20 mouse cellular contexts compared by ENCODE assay signal in genomic region chr4:44917907-44918306, GRCm38 (mm10).
DNase-seq lines count a peak whose midpoint lies in the region; ATAC-seq and TF ChIP-seq lines count a peak whose summit lies in the region.
"Had no signal": no experiment of that assay in that cellular context is flagged by ENCODE, and none has a peak within 500 bp of the region (broad histone marks: within the 10 kb centered on the region; RNA-seq: fewer than 3 reads in every experiment).

No protein-coding gene starts in this region.

- no peaks in the 10 kb centered on the region for H3K36me3 ChIP-seq in midbrain, embryonic 11.5 days (ENCODE audit: control insufficient read depth, insufficient read depth, low read length)
- H3K36me3 ChIP-seq in midbrain, embryonic 10.5 days, result peaks cover 13% of the 10 kb centered on the region
- H3K36me3 ChIP-seq in liver, embryonic 13.5 days, result peaks cover 4% of the 10 kb centered on the region; the same call in 1 of the 2 replicates
- no peaks in the 10 kb centered on the region for H3K36me3 ChIP-seq in midbrain, embryonic 15.5 days (replicated peaks)
- no peaks in the 10 kb centered on the region for H3K36me3 ChIP-seq in kidney, embryonic 15.5 days
- H3K36me3 ChIP-seq in kidney, embryonic 14.5 days (ENCODE audit: control insufficient read depth, insufficient read depth, low read length), result no peaks in the 10 kb centered on the region
- H3K36me3 ChIP-seq: embryonic facial prominence, embryonic 12.5 days had no signal

- H3K4me2 ChIP-seq in midbrain, embryonic 11.5 days, result no peak overlapping the region
- H3K4me2 ChIP-seq in liver, embryonic 13.5 days, result no peak overlapping the region
- H3K4me2 ChIP-seq in midbrain, embryonic 15.5 days, result peak overlapping the region; percentile 27
- H3K4me2 ChIP-seq in kidney, embryonic 15.5 days, result no peak overlapping the region
- H3K4me2 ChIP-seq in kidney, embryonic 14.5 days (replicated peaks; ENCODE audit: low read depth, low read length), result no peak overlapping the region
- H3K4me2 ChIP-seq: embryonic facial prominence, embryonic 12.5 days; heart, embryonic 13.5 days; hindbrain, embryonic 15.5 days; limb, embryonic 13.5 days; stomach, embryonic 15.5 days had no signal

- no peak overlapping the region; the same call in 1 of the 2 replicates for H3K27ac ChIP-seq in midbrain, embryonic 11.5 days (ENCODE audit: low read depth, low read length)
- H3K27ac ChIP-seq in midbrain, embryonic 10.5 days (replicated peaks), result no peak overlapping the region
- H3K27ac ChIP-seq in liver, embryonic 13.5 days, result no peak overlapping the region
- H3K27ac ChIP-seq in midbrain, embryonic 15.5 days, result peak overlapping the region; percentile 61
- no peak overlapping the region for H3K27ac ChIP-seq in kidney, embryonic 15.5 days
- H3K27ac ChIP-seq in kidney, embryonic 14.5 days (ENCODE audit: low read depth, low read length), result no peak overlapping the region
- H3K27ac ChIP-seq: embryonic facial prominence, embryonic 12.5 days; heart, embryonic 13.5 days; hindbrain, embryonic 15.5 days; limb, embryonic 13.5 days; stomach, embryonic 15.5 days had no signal

- H3K27me3 ChIP-seq in midbrain, embryonic 11.5 days (ENCODE audit: control insufficient read depth, insufficient read depth, low read length), result no peaks in the 10 kb centered on the region
- no peaks in the 10 kb centered on the region for H3K27me3 ChIP-seq in midbrain, embryonic 10.5 days (ENCODE audit: low read depth, poor library complexity, severe bottlenecking)
- H3K27me3 ChIP-seq in liver, embryonic 13.5 days, result no peaks in the 10 kb centered on the region
- H3K27me3 ChIP-seq in midbrain, embryonic 15.5 days (replicated peaks), result no peaks in the 10 kb centered on the region
- H3K27me3 ChIP-seq in kidney, embryonic 15.5 days, result no peaks in the 10 kb centered on the region
- no peaks in the 10 kb centered on the region for H3K27me3 ChIP-seq in kidney, embryonic 14.5 days (ENCODE audit: control insufficient read depth, insufficient read depth, low read length)
- H3K27me3 ChIP-seq: embryonic facial prominence, embryonic 12.5 days; heart, embryonic 13.5 days; hindbrain, embryonic 15.5 days; limb, embryonic 13.5 days; stomach, embryonic 15.5 days had no signal

- H3K4me3 ChIP-seq in midbrain, embryonic 11.5 days (ENCODE audit: low read depth, low read length), result no peak overlapping the region
- no peak overlapping the region for H3K4me3 ChIP-seq in midbrain, embryonic 10.5 days
- no peak overlapping the region for H3K4me3 ChIP-seq in liver, embryonic 13.5 days (replicated peaks)
- no peak overlapping the region for H3K4me3 ChIP-seq in midbrain, embryonic 15.5 days
- H3K4me3 ChIP-seq in lung, adult 2 months (replicated peaks; ENCODE audit: extremely low read depth, low read depth, low read length), result no peak overlapping the region
- H3K4me3 ChIP-seq in kidney, embryonic 15.5 days (replicated peaks), result no peak overlapping the region
- H3K4me3 ChIP-seq in kidney, embryonic 14.5 days (ENCODE audit: low read length), result no peak overlapping the region
- H3K4me3 ChIP-seq: embryonic facial prominence, embryonic 12.5 days; heart, embryonic 13.5 days; hindbrain, embryonic 15.5 days; limb, embryonic 13.5 days; stomach, embryonic 15.5 days had no signal

- H3K9ac ChIP-seq in midbrain, embryonic 11.5 days (ENCODE audit: low read length), result no peak overlapping the region
- H3K9ac ChIP-seq in liver, embryonic 13.5 days, result no peak overlapping the region; the same call in 1 of the 2 replicates
- peak overlapping the region; percentile 20; the same call in 1 of the 2 replicates for H3K9ac ChIP-seq in midbrain, embryonic 15.5 days
- no peak overlapping the region for H3K9ac ChIP-seq in kidney, embryonic 15.5 days
- H3K9ac ChIP-seq in kidney, embryonic 14.5 days (ENCODE audit: low read depth, low read length), result no peak overlapping the region
- H3K9ac ChIP-seq: embryonic facial prominence, embryonic 12.5 days; heart, embryonic 13.5 days; hindbrain, embryonic 15.5 days; limb, embryonic 13.5 days; stomach, embryonic 15.5 days had no signal

- H3K9me3 ChIP-seq in midbrain, embryonic 11.5 days (ENCODE audit: control insufficient read depth, low read length), result no peaks in the 10 kb centered on the region
- H3K9me3 ChIP-seq in midbrain, embryonic 10.5 days (replicated peaks), result no peaks in the 10 kb centered on the region
- no peaks in the 10 kb centered on the region for H3K9me3 ChIP-seq in liver, embryonic 13.5 days (replicated peaks)
- H3K9me3 ChIP-seq in midbrain, embryonic 15.5 days, result no peaks in the 10 kb centered on the region
- no peaks in the 10 kb centered on the region for H3K9me3 ChIP-seq in kidney, embryonic 15.5 days (replicated peaks)
- no peaks in the 10 kb centered on the region for H3K9me3 ChIP-seq in kidney, embryonic 14.5 days (ENCODE audit: control insufficient read depth, low read length)
- H3K9me3 ChIP-seq: embryonic facial prominence, embryonic 12.5 days; heart, embryonic 13.5 days; hindbrain, embryonic 15.5 days; limb, embryonic 13.5 days; stomach, embryonic 15.5 days had no signal

- ATAC-seq in midbrain, embryonic 11.5 days (ENCODE audit: low FRiP score), result 0 out of 2 replicates have a peak, but pooled peaks have one; percentile 50
- peak; percentile 56; the same call in 1 of the 2 replicates for ATAC-seq in erythroid progenitor cell, adult 5-6 weeks (replicated peaks; ENCODE audit: low FRiP score, poor library complexity, severe bottlenecking)
- ATAC-seq in liver, embryonic 13.5 days (ENCODE audit: low read depth), result peak; percentile 83
- ATAC-seq in midbrain, embryonic 15.5 days (replicated peaks), result peak; percentile 77; the same call in 1 of the 2 replicates
- ATAC-seq in kidney, embryonic 15.5 days (replicated peaks; ENCODE audit: low FRiP score), result no peak
- ATAC-seq in kidney, embryonic 14.5 days (ENCODE audit: low FRiP score, low TSS enrichment), result no peak
- ATAC-seq: CD4-positive, CD25-positive, alpha-beta regulatory T cell, adult 4 months had no signal

- WGBS in midbrain, embryonic 11.5 days, result 16% methylated on average over 3 of the region's 3 CpGs
- WGBS in midbrain, embryonic 10.5 days, result 35% methylated on average over 3 of the region's 3 CpGs
- WGBS in liver, embryonic 13.5 days (ENCODE audit: insufficient replicate concordance), result 35% methylated on average over 3 of the region's 3 CpGs
- 5% methylated on average over 3 of the region's 3 CpGs for WGBS in midbrain, embryonic 15.5 days
- 73% methylated on average over 3 of the region's 3 CpGs for WGBS in lung, adult 2 months
- 80% methylated on average over 3 of the region's 3 CpGs for WGBS in kidney, embryonic 15.5 days
- 86% methylated on average over 3 of the region's 3 CpGs for WGBS in kidney, embryonic 14.5 days

- TF ChIP-seq POLR2A in lung, adult 2 months (IDR thresholded peaks at IDR 0.05; ENCODE audit: borderline replicate concordance, extremely low read depth, low read depth, low read length), result no peak

- peaks cover 12% of the 10 kb centered on the region for H3K4me1 ChIP-seq in midbrain, embryonic 11.5 days (ENCODE audit: control insufficient read depth, insufficient read depth, low read length)
- peaks cover 23% of the 10 kb centered on the region for H3K4me1 ChIP-seq in midbrain, embryonic 10.5 days
- H3K4me1 ChIP-seq in liver, embryonic 13.5 days (replicated peaks), result peaks cover 17% of the 10 kb centered on the region
- peaks cover 18% of the 10 kb centered on the region for H3K4me1 ChIP-seq in midbrain, embryonic 15.5 days
- H3K4me1 ChIP-seq in lung, adult 2 months (ENCODE audit: control insufficient read depth, insufficient read depth, low read length), result no peaks in the 10 kb centered on the region
- no peaks in the 10 kb centered on the region for H3K4me1 ChIP-seq in kidney, embryonic 15.5 days
- no peaks in the 10 kb centered on the region for H3K4me1 ChIP-seq in kidney, embryonic 14.5 days (ENCODE audit: control insufficient read depth, insufficient read depth, low read length)
- H3K4me1 ChIP-seq: embryonic facial prominence, embryonic 12.5 days; heart, embryonic 13.5 days; stomach, embryonic 15.5 days had no signal

- DNase-seq in midbrain, embryonic 11.5 days (ENCODE audit: low spot score, missing footprints), result no peak
- DNase-seq in midbrain, embryonic 10.5 days (ENCODE audit: low spot score), result no peak
- no peak for DNase-seq in liver, embryonic 13.5 days
- DNase-seq in lung, adult 2 months, result no peak
- DNase-seq: cerebellum, postnatal 25 days; gastrocnemius, postnatal 25 days; kidney, adult 2 months; lung, postnatal 14 days; right cerebral cortex, postnatal 25 days; thymus, postnatal 4 days had no signal

- TF ChIP-seq CTCF in lung, adult 2 months (IDR thresholded peaks at IDR 0.05; ENCODE audit: insufficient read depth, low read length), result no peak

Comparison
In these comparisons a context has a peak if more than half of its experiments do, and no peak if none do; other contexts are left out.
1. ATAC-seq: peak in midbrain, embryonic 11.5 days (single experiment), erythroid progenitor cell, adult 5-6 weeks (single experiment), liver, embryonic 13.5 days (single experiment) and midbrain, embryonic 15.5 days (single experiment); none in kidney, embryonic 15.5 days (single experiment) and kidney, embryonic 14.5 days (single experiment).